Mouse (Mus musculus) heart, postnatal 0 days (tissue): ENCODE data around the gene Timp3. TPM values are rescaled to one million over a fixed set of nuclear protein-coding genes. Genes with fewer than 3 reads are reported as not detected.

Experiments used
- ATAC-seq: fragments of 200-750 bp; cut with Nextera tagmentation; 2 replicates; pipeline ENCODE4 v1.8.0; 2017; ENCODE audit warnings: low read depth, moderate number of reproducible peaks, moderate library complexity; ENCODE audit not compliant: insufficient read depth
- DNase-seq: peaks from one replicate; pipeline ENCODE4 v3.0.0-alpha.2; 2016; ENCODE audit warnings: low spot score
- H3K27ac ChIP-seq: fragments of 300-500 bp; sonication (generic); 2 replicates; pipeline ENCODE4 v1.5.1; 2014; ENCODE audit warnings: low read depth, mild to moderate bottlenecking
- H3K27me3 ChIP-seq: fragments of 300-500 bp; sonication (generic); 2 replicates; pipeline ENCODE4 v1.6.1; 2014; ENCODE audit warnings: low read length, mixed read lengths; ENCODE audit not compliant: control insufficient read depth, insufficient read depth
- H3K36me3 ChIP-seq: fragments of 300-500 bp; sonication (generic); replicated peaks from 2 replicates; pipeline ENCODE4 v1.6.1; 2014; ENCODE audit warnings: low read length, mixed read lengths; ENCODE audit not compliant: control insufficient read depth, insufficient read depth
- H3K4me1 ChIP-seq: fragments of 300-500 bp; sonication (generic); 2 replicates; pipeline ENCODE4 v1.6.1; 2014; ENCODE audit warnings: antibody characterized with exemption; ENCODE audit not compliant: control insufficient read depth, insufficient read depth
- H3K4me2 ChIP-seq: fragments of 300-500 bp; sonication (generic); 2 replicates; pipeline ENCODE4 v1.6.1; 2014; ENCODE audit warnings: low read depth, mild to moderate bottlenecking, low read length, moderate library complexity
- H3K4me3 ChIP-seq: fragments of 300-500 bp; sonication (generic); 2 replicates; pipeline ENCODE4 v1.5.1; 2014; ENCODE audit warnings: low read depth, low read length
- H3K9ac ChIP-seq: fragments of 300-500 bp; sonication (generic); replicated peaks from 2 replicates; pipeline ENCODE4 v1.6.1; 2014; ENCODE audit warnings: low read depth, low read length, mixed read lengths
- H3K9me3 ChIP-seq: fragments of 300-500 bp; sonication (generic); replicated peaks from 2 replicates; pipeline ENCODE4 v1.6.1; 2016; ENCODE audit warnings: low read length; ENCODE audit not compliant: control insufficient read depth
- CTCF ChIP-seq: IDR thresholded peaks from 2 replicates; pipeline ENCODE4 v1.5.1; 2016; ENCODE audit warnings: antibody characterized with exemption, control low read depth, low read depth
- EP300 ChIP-seq: IDR thresholded peaks from 2 replicates; pipeline ENCODE4 v1.6.1; 2016; ENCODE audit warnings: antibody characterized with exemption, low read depth
- WGBS: fragments of 180-500 bp; shearing (Covaris S2); extraction: QIAGEN DNeasy Blood & Tissue Kit; methylation state at CpG from one replicate; pipeline ENCODE4 v1.1.7; 2014; 5-methylcytosine and 5-hydroxymethylcytosine counted together
- polyA plus RNA-seq: library from polyadenylated mRNA; unstranded; fragments of >200 nt; fragmentation: Nextera tagmentation; extraction: Ambion mirVana; gene quantifications from 2 replicates; pipeline ENCODE4 v1.2.1, GENCODE M21; 2015
- total RNA-seq: library from RNA; depleted of rRNA; stranded (reverse); fragments of >200 nt; gene quantifications from 2 replicates; pipeline ENCODE4 v1.2.3, GENCODE M21; 2014; ENCODE audit warnings: low replicate concordance

The Timp3 gene
- total and polyA plus RNA-seq, 2 experiments from 2014 or later: 66.0 to 164 TPM

- H3K9ac ChIP-seq: no peak overlapping the region
- 65% methylated on average over 9 of the region's 9 CpGs for WGBS
- no peaks in the 10 kb centered on the region for H3K9me3 ChIP-seq
- no peak overlapping the region for H3K4me3 ChIP-seq
- ATAC-seq: no peak
- H3K4me1 ChIP-seq: no peaks in the 10 kb centered on the region
- no peaks in the 10 kb centered on the region for H3K27me3 ChIP-seq
- DNase-seq: no peak
- H3K4me2 ChIP-seq: no peak overlapping the region
- H3K36me3 ChIP-seq: no peaks in the 10 kb centered on the region
- TF ChIP-seq EP300 (no peak), CTCF (no peak)
- H3K27ac ChIP-seq: no peak overlapping the region
Observed at GRCm38 (mm10) chr10:86381150-86381921, 81.2 kb downstream of the Timp3 start.

GRCm38 (mm10) chr10:86381922-86382260 is 81.7 kb downstream of the Timp3 start:
- Histone ChIP-seq H3K27me3 (no peaks in the 10 kb centered on the region), H3K36me3 (no peaks in the 10 kb centered on the region), H3K27ac (no peak overlapping the region), H3K9me3 (no peaks in the 10 kb centered on the region), H3K4me1 (no peaks in the 10 kb centered on the region), H3K4me3 (no peak overlapping the region), H3K9ac (no peak overlapping the region), H3K4me2 (no peak overlapping the region)
- TF ChIP-seq EP300 (no peak), CTCF (no peak)
- DNase-seq (no peak), ATAC-seq (no peak)
- WGBS: 39% methylated on average over 2 of the region's 2 CpGs

GRCm38 (mm10) chr10:86384655-86385054 is 84.5 kb downstream of the Timp3 start:
- DNase-seq: no peak

GRCm38 (mm10) chr10:86385656-86386055 is 85.5 kb downstream of the Timp3 start:
- TF ChIP-seq EP300 (no peak), CTCF (no peak)
- 80% methylated on average over 4 of the region's 4 CpGs for WGBS

More at GRCm38 (mm10) chr10:86384655-86385054, 84.5 kb downstream of the Timp3 start:
- no peak overlapping the region for H3K4me2 ChIP-seq
- H3K4me3 ChIP-seq: no peak overlapping the region
- no peak for ATAC-seq
- no peak overlapping the region for H3K27ac ChIP-seq
- H3K9me3 ChIP-seq: no peaks in the 10 kb centered on the region
- 77% methylated on average over 2 of the region's 2 CpGs for WGBS
- H3K27me3 ChIP-seq: no peaks in the 10 kb centered on the region
- H3K9ac ChIP-seq: no peak overlapping the region
- no peaks in the 10 kb centered on the region for H3K36me3 ChIP-seq
- TF ChIP-seq CTCF: no peak
- TF ChIP-seq EP300: no peak
- 0 out of 2 replicates have a peak, but pooled peaks cover 9% of the 10 kb centered on the region for H3K4me1 ChIP-seq

GRCm38 (mm10) chr10:86386232-86386631 is 86.1 kb downstream of the Timp3 start:
- 0 out of 2 replicates have a peak, but pooled peaks cover 9% of the 10 kb centered on the region for H3K4me1 ChIP-seq
- 58% methylated on average over 4 of the region's 4 CpGs for WGBS
- H3K4me3 ChIP-seq: no peak overlapping the region
- no peak overlapping the region for H3K4me2 ChIP-seq
- H3K27me3 ChIP-seq: no peaks in the 10 kb centered on the region
- DNase-seq (no peak), ATAC-seq (no peak)
- no peak overlapping the region for H3K9ac ChIP-seq
- H3K36me3 ChIP-seq: no peaks in the 10 kb centered on the region
- no peak overlapping the region for H3K27ac ChIP-seq
- TF ChIP-seq EP300 (no peak), CTCF (no peak)
- H3K9me3 ChIP-seq: no peaks in the 10 kb centered on the region

More at GRCm38 (mm10) chr10:86385656-86386055, 85.5 kb downstream of the Timp3 start:
- Histone ChIP-seq H3K9ac (no peak overlapping the region), H3K4me3 (no peak overlapping the region), H3K27ac (no peak overlapping the region), H3K4me1 (0 out of 2 replicates have a peak, but pooled peaks cover 9% of the 10 kb centered on the region), H3K27me3 (no peaks in the 10 kb centered on the region), H3K4me2 (no peak overlapping the region), H3K36me3 (no peaks in the 10 kb centered on the region), H3K9me3 (no peaks in the 10 kb centered on the region)
- ATAC-seq (no peak), DNase-seq (no peak)
